Mouse (Mus musculus): ENCODE data around the gene Casp14. TPM values are rescaled to one million over a fixed set of nuclear protein-coding genes. Genes with fewer than 3 reads are reported as not detected.

Gene Casp14
- polyA plus RNA-seq, 1 experiment, result not detected

DNA sequence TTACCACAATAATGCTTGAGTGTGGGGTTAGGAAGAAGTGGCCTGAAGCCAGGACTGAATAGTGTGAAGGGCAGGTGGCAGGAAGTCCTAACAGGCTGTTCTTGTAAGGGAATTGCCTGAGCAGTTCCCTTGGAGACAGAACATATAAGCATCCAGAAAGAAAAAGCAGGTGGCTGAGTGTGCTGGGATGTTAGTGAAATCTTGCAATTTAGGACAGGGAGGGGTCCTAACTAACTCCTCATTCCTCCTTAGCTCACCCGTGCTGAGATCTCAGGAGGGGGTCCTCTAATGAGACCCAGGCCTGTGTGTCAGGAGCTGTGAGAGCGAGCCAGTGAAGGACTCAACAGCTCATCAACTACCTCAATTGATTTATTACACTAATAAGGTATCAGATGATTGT lies 5.3 kb upstream of the Casp14 start:
- no peaks in the 10 kb centered on the region for H3K27me3 ChIP-seq (ENCODE audit: control insufficient read depth, insufficient read depth, low read length, poor library complexity, severe bottlenecking)
- H3K4me1 ChIP-seq (ENCODE audit: control insufficient read depth, insufficient read depth, low read length), result no peaks in the 10 kb centered on the region
- TF ChIP-seq EP300 (IDR thresholded peaks at IDR 0.05; ENCODE audit: insufficient read depth, low read depth, low read length) (no peak), POLR2A (IDR thresholded peaks at IDR 0.05; ENCODE audit: insufficient read depth, low read length) (no peak), CTCF (IDR thresholded peaks at IDR 0.05; ENCODE audit: low read depth, low read length) (no peak)
- H3K9me3 ChIP-seq (replicated peaks; ENCODE audit: control insufficient read depth, insufficient read depth, low read length, poor library complexity, severe bottlenecking), result no peaks in the 10 kb centered on the region
- no peak overlapping the region for H3K27ac ChIP-seq (ENCODE audit: insufficient read depth, low read length)
- no peaks in the 10 kb centered on the region for H3K36me3 ChIP-seq (ENCODE audit: control insufficient read depth, insufficient read depth, low read length, poor library complexity, severe bottlenecking)
- no peak overlapping the region for H3K9ac ChIP-seq (ENCODE audit: low read depth, poor library complexity, severe bottlenecking)
- no peak overlapping the region for H3K4me3 ChIP-seq (ENCODE audit: low read depth, low read length)

DNA sequence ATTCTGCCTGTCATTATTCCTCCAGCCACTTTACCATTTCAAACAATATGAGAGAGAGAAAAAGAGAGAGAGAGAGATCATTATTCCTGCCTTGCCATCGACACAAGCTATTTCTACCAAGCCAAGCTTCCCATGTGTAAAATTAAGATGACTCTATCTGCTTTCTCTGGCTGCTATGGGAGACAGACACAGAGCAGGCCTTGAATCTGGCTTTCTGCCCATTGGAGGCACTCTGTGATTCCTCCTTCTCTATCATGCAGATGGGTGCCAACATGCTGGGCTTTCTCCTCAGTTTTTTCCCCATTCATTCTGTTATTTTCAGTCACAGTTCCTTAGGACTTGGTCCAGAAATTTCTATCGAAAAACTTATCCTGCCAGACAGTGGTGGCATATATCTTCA lies 4.6 kb upstream of the Casp14 start:
- Histone ChIP-seq H3K27ac (ENCODE audit: insufficient read depth, low read length) (no peak overlapping the region), H3K9ac (ENCODE audit: low read depth, poor library complexity, severe bottlenecking) (no peak overlapping the region)

DNA sequence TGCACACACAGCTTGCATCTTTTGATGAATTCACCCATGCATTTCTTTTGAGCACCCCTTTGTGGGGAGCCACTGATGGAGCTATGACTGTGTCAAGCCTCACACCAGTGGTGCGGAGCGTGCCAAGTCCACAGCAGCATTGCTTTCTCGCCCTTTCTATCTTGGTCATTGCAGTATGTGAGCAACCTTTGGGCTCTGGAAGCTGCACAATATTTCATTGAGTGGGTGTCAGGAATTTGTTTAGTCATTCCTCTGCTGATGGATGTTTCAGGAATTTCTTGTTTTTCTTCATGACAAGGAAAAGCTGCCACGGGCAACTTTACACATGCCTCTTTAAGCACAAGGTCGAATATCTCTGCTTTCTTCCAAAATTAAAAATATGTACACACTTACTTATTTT lies 3.9 kb upstream of the Casp14 start:
- Histone ChIP-seq H3K27ac (ENCODE audit: insufficient read depth, low read length) (no peak overlapping the region), H3K9me3 (replicated peaks; ENCODE audit: control insufficient read depth, insufficient read depth, low read length, poor library complexity, severe bottlenecking) (no peaks in the 10 kb centered on the region), H3K36me3 (ENCODE audit: control insufficient read depth, insufficient read depth, low read length, poor library complexity, severe bottlenecking) (no peaks in the 10 kb centered on the region), H3K27me3 (ENCODE audit: control insufficient read depth, insufficient read depth, low read length, poor library complexity, severe bottlenecking) (no peaks in the 10 kb centered on the region), H3K4me3 (ENCODE audit: low read depth, low read length) (no peak overlapping the region), H3K9ac (ENCODE audit: low read depth, poor library complexity, severe bottlenecking) (no peak overlapping the region), H3K4me1 (ENCODE audit: control insufficient read depth, insufficient read depth, low read length) (peaks cover 4% of the 10 kb centered on the region)
- no peak for TF ChIP-seq POLR2A (IDR thresholded peaks at IDR 0.05; ENCODE audit: insufficient read depth, low read length)

More for the DNA sequence above, 4.6 kb upstream of the Casp14 start:
- H3K9me3 ChIP-seq (replicated peaks; ENCODE audit: control insufficient read depth, insufficient read depth, low read length, poor library complexity, severe bottlenecking), result no peaks in the 10 kb centered on the region
- TF ChIP-seq POLR2A (IDR thresholded peaks at IDR 0.05; ENCODE audit: insufficient read depth, low read length), result no peak
- no peak for TF ChIP-seq EP300 (IDR thresholded peaks at IDR 0.05; ENCODE audit: insufficient read depth, low read depth, low read length)
- TF ChIP-seq CTCF (IDR thresholded peaks at IDR 0.05; ENCODE audit: low read depth, low read length), result no peak
- no peaks in the 10 kb centered on the region for H3K36me3 ChIP-seq (ENCODE audit: control insufficient read depth, insufficient read depth, low read length, poor library complexity, severe bottlenecking)
- H3K4me1 ChIP-seq (ENCODE audit: control insufficient read depth, insufficient read depth, low read length), result peaks cover 4% of the 10 kb centered on the region
- H3K27me3 ChIP-seq (ENCODE audit: control insufficient read depth, insufficient read depth, low read length, poor library complexity, severe bottlenecking), result no peaks in the 10 kb centered on the region
- H3K4me3 ChIP-seq (ENCODE audit: low read depth, low read length), result no peak overlapping the region

DNA sequence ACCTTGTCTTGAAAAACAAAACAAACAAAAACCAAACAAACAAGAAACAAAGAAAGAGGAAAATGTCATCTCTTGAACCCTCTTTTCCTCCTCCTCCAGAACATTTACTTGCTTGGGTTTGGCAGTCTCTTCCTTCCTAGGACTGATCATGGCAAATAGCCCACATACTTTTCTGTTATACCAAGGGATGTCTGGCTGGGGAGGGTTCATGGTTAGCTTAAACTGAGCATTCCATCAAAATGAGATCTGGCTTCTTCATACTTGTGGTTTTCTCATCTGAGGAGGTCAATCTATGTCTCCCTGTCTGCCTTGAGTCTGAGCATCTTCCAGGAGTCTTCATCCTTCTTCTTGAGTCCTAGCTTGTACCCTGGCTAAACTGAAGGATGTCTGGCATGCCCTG lies 1.9 kb downstream of the Casp14 start:
- Histone ChIP-seq H3K4me3 (ENCODE audit: low read depth, low read length) (no peak overlapping the region), H3K36me3 (ENCODE audit: control insufficient read depth, insufficient read depth, low read length, poor library complexity, severe bottlenecking) (no peaks in the 10 kb centered on the region), H3K9me3 (replicated peaks; ENCODE audit: control insufficient read depth, insufficient read depth, low read length, poor library complexity, severe bottlenecking) (no peaks in the 10 kb centered on the region), H3K27me3 (ENCODE audit: control insufficient read depth, insufficient read depth, low read length, poor library complexity, severe bottlenecking) (no peaks in the 10 kb centered on the region), H3K4me1 (ENCODE audit: control insufficient read depth, insufficient read depth, low read length) (peaks cover 4% of the 10 kb centered on the region), H3K9ac (ENCODE audit: low read depth, poor library complexity, severe bottlenecking) (no peak overlapping the region), H3K27ac (ENCODE audit: insufficient read depth, low read length) (no peak overlapping the region)
- TF ChIP-seq POLR2A (IDR thresholded peaks at IDR 0.05; ENCODE audit: insufficient read depth, low read length) (no peak), CTCF (IDR thresholded peaks at IDR 0.05; ENCODE audit: low read depth, low read length) (no peak), EP300 (IDR thresholded peaks at IDR 0.05; ENCODE audit: insufficient read depth, low read depth, low read length) (no peak)

GRCm38 (mm10) chr10:78715156-78715555 lies 2.9 kb downstream of the Casp14 start:
- H3K36me3 ChIP-seq (ENCODE audit: control insufficient read depth, insufficient read depth, low read length, poor library complexity, severe bottlenecking), result no peaks in the 10 kb centered on the region
- H3K4me3 ChIP-seq (ENCODE audit: low read depth, low read length), result no peak overlapping the region
- no peak overlapping the region for H3K9ac ChIP-seq (ENCODE audit: low read depth, poor library complexity, severe bottlenecking)
- TF ChIP-seq CTCF (IDR thresholded peaks at IDR 0.05; ENCODE audit: low read depth, low read length) (no peak), POLR2A (IDR thresholded peaks at IDR 0.05; ENCODE audit: insufficient read depth, low read length) (no peak), EP300 (IDR thresholded peaks at IDR 0.05; ENCODE audit: insufficient read depth, low read depth, low read length) (no peak)
- no peaks in the 10 kb centered on the region for H3K27me3 ChIP-seq (ENCODE audit: control insufficient read depth, insufficient read depth, low read length, poor library complexity, severe bottlenecking)
- H3K4me1 ChIP-seq (ENCODE audit: control insufficient read depth, insufficient read depth, low read length), result peaks cover 4% of the 10 kb centered on the region
- no peaks in the 10 kb centered on the region for H3K9me3 ChIP-seq (replicated peaks; ENCODE audit: control insufficient read depth, insufficient read depth, low read length, poor library complexity, severe bottlenecking)
- no peak overlapping the region for H3K27ac ChIP-seq (ENCODE audit: insufficient read depth, low read length)

DNA sequence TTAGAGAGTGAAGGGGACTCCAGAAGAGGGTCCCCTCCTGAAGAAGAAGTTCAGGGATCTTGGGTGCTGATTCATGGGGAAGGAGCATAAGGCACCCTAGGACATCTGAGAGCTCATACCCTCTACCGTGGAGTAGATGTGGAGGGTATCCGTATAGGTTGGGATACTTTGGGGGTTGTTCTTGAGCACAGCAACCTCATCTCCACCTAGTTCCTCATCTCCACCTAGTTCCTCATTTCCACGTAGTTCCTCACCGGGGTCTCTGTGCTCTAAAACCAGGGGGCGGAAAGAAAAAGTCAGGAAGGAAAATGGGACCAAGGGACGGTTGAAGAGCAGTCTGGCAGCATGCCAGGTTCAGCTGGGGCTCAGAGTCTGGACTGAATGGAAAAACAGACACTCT lies 4.0 kb downstream of the Casp14 start:
- Histone ChIP-seq H3K4me1 (ENCODE audit: control insufficient read depth, insufficient read depth, low read length) (peaks cover 4% of the 10 kb centered on the region), H3K27ac (ENCODE audit: insufficient read depth, low read length) (no peak overlapping the region), H3K9ac (ENCODE audit: low read depth, poor library complexity, severe bottlenecking) (no peak overlapping the region), H3K4me3 (ENCODE audit: low read depth, low read length) (no peak overlapping the region), H3K9me3 (replicated peaks; ENCODE audit: control insufficient read depth, insufficient read depth, low read length, poor library complexity, severe bottlenecking) (no peaks in the 10 kb centered on the region), H3K27me3 (ENCODE audit: control insufficient read depth, insufficient read depth, low read length, poor library complexity, severe bottlenecking) (no peaks in the 10 kb centered on the region), H3K36me3 (ENCODE audit: control insufficient read depth, insufficient read depth, low read length, poor library complexity, severe bottlenecking) (no peaks in the 10 kb centered on the region)
- TF ChIP-seq EP300 (IDR thresholded peaks at IDR 0.05; ENCODE audit: insufficient read depth, low read depth, low read length), result no peak
- no peak for TF ChIP-seq POLR2A (IDR thresholded peaks at IDR 0.05; ENCODE audit: insufficient read depth, low read length)
- TF ChIP-seq CTCF (IDR thresholded peaks at IDR 0.05; ENCODE audit: low read depth, low read length), result no peak
